Mouse (Mus musculus): ENCODE measurements around the gene Hoxc5. TPM values are rescaled to one million over a fixed set of nuclear protein-coding genes. Genes with fewer than 3 reads are reported as not detected.

Hoxc5 gene
- polyA plus RNA-seq, 1 experiment from 2014 or later: not detected

DNA sequence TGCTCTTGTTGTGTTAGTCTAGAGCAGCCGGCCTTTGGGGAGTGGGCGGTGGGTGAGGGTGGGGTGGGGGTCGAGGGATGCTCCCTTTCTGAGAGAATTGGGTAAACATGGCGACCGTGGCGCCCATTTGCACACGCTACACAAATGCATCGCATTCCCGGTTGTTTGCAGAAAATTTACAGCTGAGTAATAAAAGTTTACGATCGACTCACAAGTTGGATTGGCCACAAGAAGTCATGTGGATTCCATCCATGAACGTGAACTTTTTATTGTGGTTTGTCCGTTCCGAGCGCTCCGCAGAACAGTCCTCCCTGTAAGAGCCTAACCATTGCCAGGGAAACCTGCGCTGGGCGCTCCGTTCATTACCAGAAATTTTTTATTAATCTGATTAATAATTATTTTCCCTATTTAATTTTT lies 30.7 kb downstream of the Hoxc5 start, which contains the start of gene Hoxc6:
Gene Hoxc6 (plus strand): TSS at position 319 of the 417 bp plus-strand sequence.
- Histone ChIP-seq H3K4me3 (ENCODE audit: low read depth, low read length) (peak within 1 kb of the TSS; percentile 14; the same call in 1 of the 2 replicates), H3K9ac (ENCODE audit: low read length) (no peak within 1 kb of the TSS), H3K36me3 (ENCODE audit: control insufficient read depth, insufficient read depth, low read length) (no peaks in the 10 kb centered on the region), H3K9me3 (ENCODE audit: control insufficient read depth, low read length) (no peaks in the 10 kb centered on the region), H3K4me2 (ENCODE audit: low read depth, low read length, severe bottlenecking) (peak within 1 kb of the TSS; percentile 43; the same call in 1 of the 2 replicates), H3K27me3 (ENCODE audit: control insufficient read depth, insufficient read depth, low read length) (peaks cover 97% of the 10 kb centered on the region), H3K27ac (ENCODE audit: low read depth, low read length) (no peak within 1 kb of the TSS), H3K4me1 (replicated peaks; ENCODE audit: control insufficient read depth, insufficient read depth, low read length) (peaks cover 3% of the 10 kb centered on the region; the same call in 1 of the 2 replicates)
- DNase-seq (ENCODE audit: low spot score) (no peak), ATAC-seq (replicated peaks; ENCODE audit: low FRiP score) (no peak)
- 1% methylated on average over 19 of the region's 19 CpGs for WGBS

- Histone ChIP-seq H3K27me3 (ENCODE audit: control insufficient read depth, insufficient read depth, low read length) (peaks cover 98% of the 10 kb centered on the region), H3K4me2 (ENCODE audit: low read depth, low read length, severe bottlenecking) (peak overlapping the region; percentile 43; the same call in 1 of the 2 replicates), H3K9ac (ENCODE audit: low read length) (no peak overlapping the region), H3K9me3 (ENCODE audit: control insufficient read depth, low read length) (no peaks in the 10 kb centered on the region), H3K36me3 (ENCODE audit: control insufficient read depth, insufficient read depth, low read length) (no peaks in the 10 kb centered on the region), H3K4me3 (ENCODE audit: low read depth, low read length) (peak overlapping the region; percentile 14; the same call in 1 of the 2 replicates), H3K27ac (ENCODE audit: low read depth, low read length) (no peak overlapping the region), H3K4me1 (replicated peaks; ENCODE audit: control insufficient read depth, insufficient read depth, low read length) (peaks cover 3% of the 10 kb centered on the region; the same call in 1 of the 2 replicates)
- 1% methylated on average over 19 of the region's 19 CpGs for WGBS
- no peak; the same call in 1 of the 2 replicates for ATAC-seq (replicated peaks; ENCODE audit: low FRiP score)
- DNase-seq (ENCODE audit: low spot score): no peak
Measured at GRCm38 (mm10) chr15:102998608-102999182, 31.5 kb downstream of the Hoxc5 start.

GRCm38 (mm10) chr15:102999183-102999831 lies 32.1 kb downstream of the Hoxc5 start:
- ATAC-seq (replicated peaks; ENCODE audit: low FRiP score): peak; percentile 91
- peak overlapping the region; percentile 14; the same call in 1 of the 2 replicates for H3K4me3 ChIP-seq (ENCODE audit: low read depth, low read length)
- H3K9ac ChIP-seq (ENCODE audit: low read length): no peak overlapping the region
- under 1% methylated on average over 33 of the region's 33 CpGs for whole genome bisulfite sequencing
- H3K27ac ChIP-seq (ENCODE audit: low read depth, low read length): no peak overlapping the region
- H3K4me2 ChIP-seq (ENCODE audit: low read depth, low read length, severe bottlenecking): peak overlapping the region; percentile 43
- DNase-seq (ENCODE audit: low spot score): peak; percentile 85
- H3K4me1 ChIP-seq (replicated peaks; ENCODE audit: control insufficient read depth, insufficient read depth, low read length): peaks cover 3% of the 10 kb centered on the region; the same call in 1 of the 2 replicates
- H3K9me3 ChIP-seq (ENCODE audit: control insufficient read depth, low read length): no peaks in the 10 kb centered on the region
- no peaks in the 10 kb centered on the region for H3K36me3 ChIP-seq (ENCODE audit: control insufficient read depth, insufficient read depth, low read length)
- peaks cover 98% of the 10 kb centered on the region for H3K27me3 ChIP-seq (ENCODE audit: control insufficient read depth, insufficient read depth, low read length)

- no peaks in the 10 kb centered on the region for H3K9me3 ChIP-seq (ENCODE audit: control insufficient read depth, low read length)
- H3K4me2 ChIP-seq (ENCODE audit: low read depth, low read length, severe bottlenecking): no peak overlapping the region
- peaks cover 3% of the 10 kb centered on the region; the same call in 1 of the 2 replicates for H3K4me1 ChIP-seq (replicated peaks; ENCODE audit: control insufficient read depth, insufficient read depth, low read length)
- no peak overlapping the region for H3K4me3 ChIP-seq (ENCODE audit: low read depth, low read length)
- under 1% methylated on average over 10 of the region's 11 CpGs for WGBS
- no peak overlapping the region for H3K27ac ChIP-seq (ENCODE audit: low read depth, low read length)
- H3K27me3 ChIP-seq (ENCODE audit: control insufficient read depth, insufficient read depth, low read length): peaks cover 98% of the 10 kb centered on the region
- no peaks in the 10 kb centered on the region for H3K36me3 ChIP-seq (ENCODE audit: control insufficient read depth, insufficient read depth, low read length)
- DNase-seq (ENCODE audit: low spot score): no peak
- H3K9ac ChIP-seq (ENCODE audit: low read length): no peak overlapping the region
- 0 out of 2 replicates have a peak, but pooled peaks have one; percentile 14 for ATAC-seq (replicated peaks; ENCODE audit: low FRiP score)
Measured at GRCm38 (mm10) chr15:102999955-103000354, 32.7 kb downstream of the Hoxc5 start.

DNA sequence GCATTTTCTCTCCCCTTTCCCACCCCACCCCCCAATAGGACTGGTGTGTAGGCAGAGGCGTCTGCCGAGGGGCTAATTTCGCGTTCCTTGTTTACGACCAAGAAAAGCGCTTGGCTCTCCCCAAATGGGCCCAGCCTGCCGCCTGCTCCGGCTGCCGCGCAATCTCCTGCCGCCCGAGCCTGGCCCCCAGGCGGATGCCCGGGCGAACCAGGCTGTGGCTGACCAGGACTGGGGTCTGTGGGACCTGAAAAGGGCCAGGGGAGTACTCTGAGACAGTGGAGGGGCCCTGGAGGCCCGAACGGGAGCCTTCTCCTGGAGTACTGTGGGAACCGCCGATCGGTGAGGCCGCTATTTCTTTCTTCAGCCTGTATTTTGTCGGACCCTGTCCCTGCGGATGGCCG lies 33.3 kb downstream of the Hoxc5 start:
- H3K4me2 ChIP-seq (ENCODE audit: low read depth, low read length, severe bottlenecking): no peak overlapping the region

GRCm38 (mm10) chr15:103001370-103001769 lies 34.1 kb downstream of the Hoxc5 start:
- WGBS: 3% methylated on average over 2 of the region's 2 CpGs
- Histone ChIP-seq H3K4me1 (replicated peaks; ENCODE audit: control insufficient read depth, insufficient read depth, low read length) (peaks cover 3% of the 10 kb centered on the region; the same call in 1 of the 2 replicates), H3K9me3 (ENCODE audit: control insufficient read depth, low read length) (no peaks in the 10 kb centered on the region), H3K27ac (ENCODE audit: low read depth, low read length) (no peak overlapping the region), H3K4me2 (ENCODE audit: low read depth, low read length, severe bottlenecking) (no peak overlapping the region), H3K27me3 (ENCODE audit: control insufficient read depth, insufficient read depth, low read length) (peaks cover 98% of the 10 kb centered on the region), H3K36me3 (ENCODE audit: control insufficient read depth, insufficient read depth, low read length) (no peaks in the 10 kb centered on the region), H3K4me3 (ENCODE audit: low read depth, low read length) (no peak overlapping the region), H3K9ac (ENCODE audit: low read length) (no peak overlapping the region)
- ATAC-seq (replicated peaks; ENCODE audit: low FRiP score) (no peak), DNase-seq (ENCODE audit: low spot score) (no peak)

More for the DNA sequence above, 33.3 kb downstream of the Hoxc5 start:
- peaks cover 98% of the 10 kb centered on the region for H3K27me3 ChIP-seq (ENCODE audit: control insufficient read depth, insufficient read depth, low read length)
- H3K9me3 ChIP-seq (ENCODE audit: control insufficient read depth, low read length): no peaks in the 10 kb centered on the region
- no peaks in the 10 kb centered on the region for H3K36me3 ChIP-seq (ENCODE audit: control insufficient read depth, insufficient read depth, low read length)
- no peak overlapping the region for H3K27ac ChIP-seq (ENCODE audit: low read depth, low read length)
- no peak for ATAC-seq (replicated peaks; ENCODE audit: low FRiP score)
- H3K4me3 ChIP-seq (ENCODE audit: low read depth, low read length): no peak overlapping the region
- H3K9ac ChIP-seq (ENCODE audit: low read length): no peak overlapping the region
- DNase-seq (ENCODE audit: low spot score): no peak
- peaks cover 3% of the 10 kb centered on the region; the same call in 1 of the 2 replicates for H3K4me1 ChIP-seq (replicated peaks; ENCODE audit: control insufficient read depth, insufficient read depth, low read length)
- under 1% methylated on average over 24 of the region's 24 CpGs for whole genome bisulfite sequencing

DNA sequence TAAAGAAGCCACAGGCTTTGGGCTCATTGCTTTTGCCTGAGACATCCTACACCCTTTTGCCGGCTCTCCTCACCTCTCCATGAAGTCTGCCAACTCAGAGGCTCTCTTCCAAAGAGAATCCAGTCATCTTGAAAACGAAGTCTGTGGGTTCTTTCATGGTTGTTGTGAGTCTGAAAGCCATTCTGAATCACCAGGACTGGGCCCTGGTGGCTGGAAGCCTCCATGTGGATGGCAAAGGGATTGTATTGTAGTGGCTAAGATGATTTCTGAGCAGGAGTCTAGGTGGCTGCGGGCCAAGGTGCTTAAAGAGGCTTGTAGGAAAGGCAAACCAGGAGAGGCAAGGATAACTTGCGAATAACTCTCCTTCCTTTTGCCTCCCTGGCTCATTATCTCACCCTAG lies 34.9 kb downstream of the Hoxc5 start:
- H3K4me3 ChIP-seq (ENCODE audit: low read depth, low read length): no peak overlapping the region
- no peak for DNase-seq (ENCODE audit: low spot score)

DNA sequence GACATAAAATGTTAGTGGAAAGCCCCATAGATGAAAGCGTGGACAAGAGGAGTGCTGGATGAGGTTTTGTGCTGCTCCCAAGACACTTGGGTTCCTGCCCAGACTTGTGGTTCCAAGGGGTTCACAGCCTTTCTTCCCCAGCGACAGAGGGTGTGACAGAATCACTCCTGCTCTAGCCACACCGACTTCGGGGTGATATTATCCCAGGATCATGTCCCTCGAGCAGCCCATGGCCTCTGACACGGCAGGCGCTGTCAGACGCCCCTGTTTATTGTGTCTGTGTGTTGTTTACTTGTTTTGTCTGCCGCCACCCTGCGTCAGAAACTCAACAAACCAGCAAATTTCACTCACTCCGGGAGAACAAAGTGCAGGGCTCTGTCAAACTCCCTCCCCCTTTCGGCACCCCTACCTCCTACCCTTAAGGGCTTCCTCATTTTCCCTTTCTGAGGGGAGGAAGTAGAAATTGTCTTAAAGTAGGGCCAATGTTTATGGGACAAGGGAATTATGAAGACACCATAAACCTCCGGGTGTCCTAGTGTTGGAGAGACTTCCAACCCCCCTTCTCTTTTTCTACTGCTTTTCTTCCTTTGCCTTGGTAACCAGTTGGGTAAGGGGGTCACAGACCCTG lies 35.7 kb downstream of the Hoxc5 start:
- Histone ChIP-seq H3K27me3 (ENCODE audit: control insufficient read depth, insufficient read depth, low read length) (peaks cover 99% of the 10 kb centered on the region), H3K4me1 (replicated peaks; ENCODE audit: control insufficient read depth, insufficient read depth, low read length) (peaks cover 3% of the 10 kb centered on the region; the same call in 1 of the 2 replicates), H3K4me3 (ENCODE audit: low read depth, low read length) (no peak overlapping the region), H3K36me3 (ENCODE audit: control insufficient read depth, insufficient read depth, low read length) (no peaks in the 10 kb centered on the region), H3K27ac (ENCODE audit: low read depth, low read length) (no peak overlapping the region), H3K9ac (ENCODE audit: low read length) (no peak overlapping the region), H3K4me2 (ENCODE audit: low read depth, low read length, severe bottlenecking) (no peak overlapping the region), H3K9me3 (ENCODE audit: control insufficient read depth, low read length) (no peaks in the 10 kb centered on the region)
- ATAC-seq (replicated peaks; ENCODE audit: low FRiP score) (no peak), DNase-seq (ENCODE audit: low spot score) (no peak)
- 2% methylated on average over 13 of the region's 13 CpGs for WGBS

More for the DNA sequence above, 34.9 kb downstream of the Hoxc5 start:
- no peak overlapping the region for H3K27ac ChIP-seq (ENCODE audit: low read depth, low read length)
- 2% methylated on average over 4 of the region's 4 CpGs for WGBS
- H3K36me3 ChIP-seq (ENCODE audit: control insufficient read depth, insufficient read depth, low read length): no peaks in the 10 kb centered on the region
- no peaks in the 10 kb centered on the region for H3K9me3 ChIP-seq (ENCODE audit: control insufficient read depth, low read length)
- no peak overlapping the region for H3K9ac ChIP-seq (ENCODE audit: low read length)
- no peak for ATAC-seq (replicated peaks; ENCODE audit: low FRiP score)
- peaks cover 3% of the 10 kb centered on the region; the same call in 1 of the 2 replicates for H3K4me1 ChIP-seq (replicated peaks; ENCODE audit: control insufficient read depth, insufficient read depth, low read length)
- peaks cover 99% of the 10 kb centered on the region for H3K27me3 ChIP-seq (ENCODE audit: control insufficient read depth, insufficient read depth, low read length)
- no peak overlapping the region for H3K4me2 ChIP-seq (ENCODE audit: low read depth, low read length, severe bottlenecking)

All from forebrain, embryonic 11.5 days (tissue).